In genomic region chr12:18514171-18514570, GRCm38 (mm10) we compare ENCODE assay signal across 8 mouse cellular contexts. TPM values are rescaled to one million over a fixed set of nuclear protein-coding genes. Genes with fewer than 3 reads are reported as not detected.
A peak's percentile ranks its signal among the peaks of the same experiment; 100 is the strongest.
DNase-seq lines count a peak whose midpoint lies in the region; ATAC-seq and TF ChIP-seq lines count a peak whose summit lies in the region.

Gene 5730507C01Rik, plus strand, starts transcription at chr12:18514510.

- no peak for TF ChIP-seq EP300 in heart, adult 2 months (IDR thresholded peaks at IDR 0.05; ENCODE audit: insufficient read depth, low read depth, low read length)

- H3K36me3 ChIP-seq in thymus, adult 2 months (ENCODE audit: control insufficient read depth, insufficient read depth, low read length): no peaks in the 10 kb centered on the region
- H3K36me3 ChIP-seq in heart, adult 2 months (ENCODE audit: control insufficient read depth, insufficient read depth, low read length): no peaks in the 10 kb centered on the region
- no peaks in the 10 kb centered on the region for H3K36me3 ChIP-seq in limb, embryonic 12.5 days
- no peaks in the 10 kb centered on the region for H3K36me3 ChIP-seq in midbrain, embryonic 13.5 days
- H3K36me3 ChIP-seq in stomach, embryonic 16.5 days (ENCODE audit: control insufficient read depth, insufficient read depth, low read length): no peaks in the 10 kb centered on the region

- H3K9me3 ChIP-seq in limb, embryonic 12.5 days: peaks cover 26% of the 10 kb centered on the region
- H3K9me3 ChIP-seq in midbrain, embryonic 13.5 days: peaks cover 23% of the 10 kb centered on the region
- H3K9me3 ChIP-seq in stomach, embryonic 16.5 days (replicated peaks; ENCODE audit: control insufficient read depth, low read length): no peaks in the 10 kb centered on the region

- no peak for TF ChIP-seq POLR2A in thymus, adult 2 months (IDR thresholded peaks at IDR 0.05; ENCODE audit: control insufficient read depth, extremely low read depth, insufficient read depth, low read length, poor library complexity)
- TF ChIP-seq POLR2A in heart, adult 2 months (IDR thresholded peaks at IDR 0.05; ENCODE audit: insufficient read depth, low read depth, low read length): no peak

- no peak within 1 kb of the TSS for H3K9ac ChIP-seq in heart, adult 2 months (ENCODE audit: low read depth, low read length)
- peak within 1 kb of the TSS; percentile 67 for H3K9ac ChIP-seq in limb, embryonic 12.5 days (replicated peaks)
- no peak within 1 kb of the TSS; the same call in 1 of the 2 replicates for H3K9ac ChIP-seq in midbrain, embryonic 13.5 days (replicated peaks)
- H3K9ac ChIP-seq in stomach, embryonic 16.5 days (ENCODE audit: low read length): peak within 1 kb of the TSS; percentile 43; the same call in 1 of the 2 replicates

- intact Hi-C loops in heart, adult 2 months (cut with DNase I): no loop called here

- 25% methylated on average over 36 of the region's 36 CpGs for WGBS in thymus, adult 2 months
- 8% methylated on average over 36 of the region's 36 CpGs for WGBS in heart, adult 2 months
- 4% methylated on average over 36 of the region's 36 CpGs for WGBS in limb, embryonic 12.5 days
- 5% methylated on average over 31 of the region's 36 CpGs for whole genome bisulfite sequencing in midbrain, embryonic 13.5 days
- 5% methylated on average over 36 of the region's 36 CpGs for WGBS in stomach, embryonic 16.5 days

- H3K4me1 ChIP-seq in thymus, adult 2 months (replicated peaks; ENCODE audit: control insufficient read depth, insufficient read depth, low read length): no peaks in the 10 kb centered on the region
- H3K4me1 ChIP-seq in heart, adult 2 months (ENCODE audit: control insufficient read depth, insufficient read depth, low read length): no peaks in the 10 kb centered on the region
- no peaks in the 10 kb centered on the region for H3K4me1 ChIP-seq in limb, embryonic 12.5 days (replicated peaks)
- no peaks in the 10 kb centered on the region for H3K4me1 ChIP-seq in midbrain, embryonic 13.5 days (replicated peaks)
- no peaks in the 10 kb centered on the region for H3K4me1 ChIP-seq in stomach, embryonic 16.5 days (ENCODE audit: control insufficient read depth, insufficient read depth, low read length)

- peak; percentile 66 for ATAC-seq in limb, embryonic 12.5 days (ENCODE audit: insufficient number of reproducible peaks, insufficient read depth, low FRiP score, low TSS enrichment, low read depth)
- ATAC-seq in midbrain, embryonic 13.5 days: peak; percentile 53; the same call in 1 of the 2 replicates
- peak; percentile 80; the same call in 1 of the 2 replicates for ATAC-seq in stomach, embryonic 16.5 days (ENCODE audit: insufficient read depth, low FRiP score)

- no peak for TF ChIP-seq CTCF in thymus, adult 2 months (IDR thresholded peaks at IDR 0.05; ENCODE audit: borderline replicate concordance, control insufficient read depth, extremely low read depth, insufficient read depth, low read length, poor library complexity)
- TF ChIP-seq CTCF in heart, adult 2 months (IDR thresholded peaks at IDR 0.05): peak; percentile 33; the same call in 1 of the 2 replicates

- no peak within 1 kb of the TSS for H3K4me3 ChIP-seq in thymus, adult 2 months (ENCODE audit: control insufficient read depth, insufficient read depth, low read length)
- H3K4me3 ChIP-seq in heart, adult 2 months: no peak within 1 kb of the TSS; the same call in 1 of the 2 replicates
- peak within 1 kb of the TSS; percentile 55 for H3K4me3 ChIP-seq in limb, embryonic 12.5 days (replicated peaks)
- H3K4me3 ChIP-seq in midbrain, embryonic 13.5 days (replicated peaks): peak within 1 kb of the TSS; percentile 36
- peak within 1 kb of the TSS; percentile 45 for H3K4me3 ChIP-seq in stomach, embryonic 16.5 days (replicated peaks; ENCODE audit: low read length)

- peak within 1 kb of the TSS; percentile 54 for H3K4me2 ChIP-seq in limb, embryonic 12.5 days
- peak within 1 kb of the TSS; percentile 39 for H3K4me2 ChIP-seq in midbrain, embryonic 13.5 days (replicated peaks)
- H3K4me2 ChIP-seq in stomach, embryonic 16.5 days (ENCODE audit: low read depth, low read length): peak within 1 kb of the TSS; percentile 46

- no peak within 1 kb of the TSS for H3K27ac ChIP-seq in thymus, adult 2 months (ENCODE audit: control insufficient read depth, insufficient read depth, low read length)
- H3K27ac ChIP-seq in heart, adult 2 months: no peak within 1 kb of the TSS
- peak within 1 kb of the TSS; percentile 53; the same call in 1 of the 2 replicates for H3K27ac ChIP-seq in limb, embryonic 12.5 days
- H3K27ac ChIP-seq in midbrain, embryonic 13.5 days: no peak within 1 kb of the TSS
- H3K27ac ChIP-seq in stomach, embryonic 16.5 days (ENCODE audit: low read length): no peak within 1 kb of the TSS

- no peaks in the 10 kb centered on the region for H3K27me3 ChIP-seq in thymus, adult 2 months (ENCODE audit: control insufficient read depth, insufficient read depth, low read length)
- no peaks in the 10 kb centered on the region for H3K27me3 ChIP-seq in heart, adult 2 months (ENCODE audit: control insufficient read depth, insufficient read depth, low read length)
- peaks cover 4% of the 10 kb centered on the region for H3K27me3 ChIP-seq in limb, embryonic 12.5 days
- H3K27me3 ChIP-seq in midbrain, embryonic 13.5 days: no peaks in the 10 kb centered on the region
- H3K27me3 ChIP-seq in stomach, embryonic 16.5 days (ENCODE audit: control insufficient read depth, insufficient read depth, low read length): no peaks in the 10 kb centered on the region

- no peaks in the 10 kb centered on the region for H3K79me2 ChIP-seq in heart, adult 2 months (replicated peaks; ENCODE audit: control insufficient read depth, insufficient read depth, low read length)

- DNase-seq in thymus, postnatal 4 days: peak; percentile 19
- no peak for DNase-seq in thymus, adult 2 months
- peak; percentile 41 to 60 for DNase-seq in heart, adult 2 months
- DNase-seq in kidney, adult 11 months: peak; percentile 30
- DNase-seq in T-cell, adult 2 months (ENCODE audit: low spot score): no peak

RNA-seq across cellular contexts. Expression of gene 5730507C01Rik, which starts in this region (rescaled TPM):
- 0.11 and 0.13 TPM in 2 replicates for polyA plus RNA-seq in thymus, adult 2 months (2012; rRNA removed)
- total RNA-seq in heart, adult 2 months (2021): under 1 TPM; 0.20 to 0.31 TPM
- polyA plus RNA-seq in heart, adult 2 months (2012; rRNA removed): not detected in 2 replicates
- polyA plus RNA-seq in limb, embryonic 12.5 days (2016; fragmentation: Nextera tagmentation; extraction: Ambion mirVana): 5.3 and 5.4 TPM in 2 replicates
- polyA plus RNA-seq in midbrain, embryonic 13.5 days (2015; fragmentation: Nextera tagmentation; extraction: Ambion mirVana): 1.2 and 1.6 TPM in 2 replicates
- 1.1 and 1.4 TPM in 2 replicates for polyA plus RNA-seq in stomach, embryonic 16.5 days (2015; fragmentation: Nextera tagmentation; extraction: Ambion mirVana)

Comparison
In these comparisons a context has a peak if more than half of its experiments do, and no peak if none do; other contexts are left out.
1. DNase-seq: peak in thymus, postnatal 4 days (single experiment) and kidney, adult 11 months (single experiment); none in thymus, adult 2 months (single experiment) and T-cell, adult 2 months (single experiment).
2. Peak in DNase-seq in heart, adult 2 months; RNA of the gene not detected or under 1 TPM.
3. H3K4me3 ChIP-seq: peak in limb, embryonic 12.5 days (single experiment), midbrain, embryonic 13.5 days (single experiment) and stomach, embryonic 16.5 days (single experiment); none in thymus, adult 2 months (single experiment) and heart, adult 2 months (single experiment).
4. H3K9ac ChIP-seq: peak in limb, embryonic 12.5 days (single experiment) and stomach, embryonic 16.5 days (single experiment); none in heart, adult 2 months (single experiment) and midbrain, embryonic 13.5 days (single experiment).
5. Peak in every context shown above with its lines, with median percentiles within 50 percentile points of each other: ATAC-seq and H3K4me2 ChIP-seq.